Mouse (Mus musculus) hindlimb bud, embryonic 11.5 days (tissue): Measurements from ENCODE around the gene Laptm5.

Experiments
- DNase-seq: peaks from one replicate; pipeline ENCODE4 v3.0.0-alpha.2; 2012; ENCODE audit warnings: low read depth, low spot score; ENCODE audit errors: extremely low spot score

Gene Laptm5

GRCm38 (mm10) chr4:130913077-130913476 is at the start of gene Laptm5:
Laptm5 (plus strand) TSS chr4:130913125.
- no peak for DNase-seq

GRCm38 (mm10) chr4:130865460-130865859 is 47.5 kb upstream of the Laptm5 start:
- no peak for DNase-seq

GRCm38 (mm10) chr4:130865901-130866371 is 47.0 kb upstream of the Laptm5 start:
- no peak for DNase-seq

- DNase-seq, result no peak
Measured at GRCm38 (mm10) chr4:130867940-130868339, 45.0 kb upstream of the Laptm5 start.

GRCm38 (mm10) chr4:130868803-130869202 is 44.1 kb upstream of the Laptm5 start:
- DNase-seq, result no peak

GRCm38 (mm10) chr4:130872414-130872813 is 40.5 kb upstream of the Laptm5 start:
- DNase-seq, result no peak

GRCm38 (mm10) chr4:130873440-130873839 is 39.5 kb upstream of the Laptm5 start:
- DNase-seq, result no peak

GRCm38 (mm10) chr4:130874601-130875000 is 38.3 kb upstream of the Laptm5 start:
- DNase-seq, result no peak

GRCm38 (mm10) chr4:130876016-130876726 is 36.8 kb upstream of the Laptm5 start:
- no peak for DNase-seq

GRCm38 (mm10) chr4:130878273-130879047 is 34.5 kb upstream of the Laptm5 start:
- peak; percentile 86 for DNase-seq

- DNase-seq, result no peak
Measured at GRCm38 (mm10) chr4:130879048-130879384, 33.9 kb upstream of the Laptm5 start.

- no peak for DNase-seq
Measured at GRCm38 (mm10) chr4:130881336-130881735, 31.6 kb upstream of the Laptm5 start.

- DNase-seq, result no peak
Measured at GRCm38 (mm10) chr4:130882762-130883161, 30.2 kb upstream of the Laptm5 start.

GRCm38 (mm10) chr4:130883820-130884533 is 28.9 kb upstream of the Laptm5 start:
- DNase-seq, result no peak

GRCm38 (mm10) chr4:130887148-130887745 is 25.7 kb upstream of the Laptm5 start:
- no peak for DNase-seq

- DNase-seq, result no peak
Measured at GRCm38 (mm10) chr4:130889777-130890510, 23.0 kb upstream of the Laptm5 start.

- no peak for DNase-seq
Measured at GRCm38 (mm10) chr4:130890511-130890840, 22.4 kb upstream of the Laptm5 start.

GRCm38 (mm10) chr4:130892001-130892587 is 20.8 kb upstream of the Laptm5 start:
- DNase-seq, result no peak

- no peak for DNase-seq
Measured at GRCm38 (mm10) chr4:130893688-130894087, 19.2 kb upstream of the Laptm5 start.

- no peak for DNase-seq
Measured at GRCm38 (mm10) chr4:130895701-130896100, 17.2 kb upstream of the Laptm5 start.
